Mouse (Mus musculus): ENCODE measurements around the gene Tmem266. TPM values are rescaled to one million over a fixed set of nuclear protein-coding genes. Genes with fewer than 3 reads are reported as not detected.

Tmem266 gene
- polyA plus RNA-seq, 1 experiment from 2014 or later = 2.2 TPM

- H3K4me2 ChIP-seq (replicated peaks) = peak overlapping the region; percentile 25
Measured at GRCm38 (mm10) chr9:55430133-55430532, 103.4 kb downstream of the Tmem266 start.

GRCm38 (mm10) chr9:55432306-55433289 is 105.9 kb downstream of the Tmem266 start:
- 0 out of 2 replicates have a peak, but pooled peaks cover 7% of the 10 kb centered on the region for H3K4me1 ChIP-seq (replicated peaks; ENCODE audit: control insufficient read depth, insufficient read depth, low read length)
- DNase-seq (ENCODE audit: low spot score) (no peak), ATAC-seq (ENCODE audit: low FRiP score) (no peak)
- H3K27me3 ChIP-seq (ENCODE audit: control insufficient read depth, insufficient read depth, low read length) = no peaks in the 10 kb centered on the region
- H3K36me3 ChIP-seq (replicated peaks; ENCODE audit: control insufficient read depth, insufficient read depth) = no peaks in the 10 kb centered on the region
- 75% methylated on average over 14 of the region's 14 CpGs for WGBS
- no peak overlapping the region for H3K4me3 ChIP-seq (replicated peaks; ENCODE audit: low read length)
- H3K9ac ChIP-seq = no peak overlapping the region
- no peaks in the 10 kb centered on the region for H3K9me3 ChIP-seq (ENCODE audit: control insufficient read depth, low read length)
- no peak overlapping the region for H3K4me2 ChIP-seq (replicated peaks)
- no peak overlapping the region for H3K27ac ChIP-seq

More at GRCm38 (mm10) chr9:55430133-55430532, 103.4 kb downstream of the Tmem266 start:
- ATAC-seq (ENCODE audit: low FRiP score) (peak; percentile 13; the same call in 1 of the 2 replicates), DNase-seq (ENCODE audit: low spot score) (no peak)
- Histone ChIP-seq H3K27me3 (ENCODE audit: control insufficient read depth, insufficient read depth, low read length) (no peaks in the 10 kb centered on the region), H3K4me3 (replicated peaks; ENCODE audit: low read length) (no peak overlapping the region; the same call in 1 of the 2 replicates), H3K4me1 (replicated peaks; ENCODE audit: control insufficient read depth, insufficient read depth, low read length) (0 out of 2 replicates have a peak, but pooled peaks cover 11% of the 10 kb centered on the region), H3K36me3 (replicated peaks; ENCODE audit: control insufficient read depth, insufficient read depth) (no peaks in the 10 kb centered on the region), H3K9me3 (ENCODE audit: control insufficient read depth, low read length) (no peaks in the 10 kb centered on the region), H3K27ac (0 out of 2 replicates have a peak overlapping the region, but pooled peaks have one; percentile 7), H3K9ac (0 out of 2 replicates have a peak overlapping the region, but pooled peaks have one; percentile 16)
- 28% methylated on average over 20 of the region's 20 CpGs for WGBS

GRCm38 (mm10) chr9:55433875-55434274 is 107.2 kb downstream of the Tmem266 start:
- Histone ChIP-seq H3K27ac (no peak overlapping the region), H3K4me3 (replicated peaks; ENCODE audit: low read length) (no peak overlapping the region), H3K36me3 (replicated peaks; ENCODE audit: control insufficient read depth, insufficient read depth) (no peaks in the 10 kb centered on the region), H3K4me1 (replicated peaks; ENCODE audit: control insufficient read depth, insufficient read depth, low read length) (0 out of 2 replicates have a peak, but pooled peaks cover 7% of the 10 kb centered on the region), H3K27me3 (ENCODE audit: control insufficient read depth, insufficient read depth, low read length) (no peaks in the 10 kb centered on the region), H3K9me3 (ENCODE audit: control insufficient read depth, low read length) (no peaks in the 10 kb centered on the region), H3K9ac (no peak overlapping the region), H3K4me2 (replicated peaks) (no peak overlapping the region)
- WGBS = 81% methylated on average over 5 of the region's 5 CpGs
- no peak for ATAC-seq (ENCODE audit: low FRiP score)
- no peak for DNase-seq (ENCODE audit: low spot score)

GRCm38 (mm10) chr9:55438433-55438832 is 111.7 kb downstream of the Tmem266 start:
- Histone ChIP-seq H3K27me3 (ENCODE audit: control insufficient read depth, insufficient read depth, low read length) (no peaks in the 10 kb centered on the region), H3K27ac (no peak overlapping the region), H3K4me3 (replicated peaks; ENCODE audit: low read length) (no peak overlapping the region), H3K4me1 (replicated peaks; ENCODE audit: control insufficient read depth, insufficient read depth, low read length) (no peaks in the 10 kb centered on the region), H3K9me3 (ENCODE audit: control insufficient read depth, low read length) (no peaks in the 10 kb centered on the region), H3K4me2 (replicated peaks) (no peak overlapping the region), H3K36me3 (replicated peaks; ENCODE audit: control insufficient read depth, insufficient read depth) (no peaks in the 10 kb centered on the region), H3K9ac (no peak overlapping the region)
- no peak for ATAC-seq (ENCODE audit: low FRiP score)
- DNase-seq (ENCODE audit: low spot score) = no peak
- WGBS = 57% methylated on average over 3 of the region's 3 CpGs

- DNase-seq (ENCODE audit: low spot score) (no peak), ATAC-seq (ENCODE audit: low FRiP score) (no peak)
- Histone ChIP-seq H3K36me3 (replicated peaks; ENCODE audit: control insufficient read depth, insufficient read depth) (no peaks in the 10 kb centered on the region), H3K4me2 (replicated peaks) (no peak overlapping the region), H3K9ac (no peak overlapping the region), H3K27ac (no peak overlapping the region), H3K9me3 (ENCODE audit: control insufficient read depth, low read length) (no peaks in the 10 kb centered on the region), H3K27me3 (ENCODE audit: control insufficient read depth, insufficient read depth, low read length) (no peaks in the 10 kb centered on the region), H3K4me3 (replicated peaks; ENCODE audit: low read length) (no peak overlapping the region), H3K4me1 (replicated peaks; ENCODE audit: control insufficient read depth, insufficient read depth, low read length) (no peaks in the 10 kb centered on the region)
- WGBS = 90% methylated on average over 5 of the region's 5 CpGs
Measured at GRCm38 (mm10) chr9:55439206-55439780, 112.6 kb downstream of the Tmem266 start.

GRCm38 (mm10) chr9:55447509-55447908 is 120.8 kb downstream of the Tmem266 start:
- Histone ChIP-seq H3K4me1 (replicated peaks; ENCODE audit: control insufficient read depth, insufficient read depth, low read length) (no peaks in the 10 kb centered on the region), H3K9ac (no peak overlapping the region), H3K27ac (no peak overlapping the region), H3K36me3 (replicated peaks; ENCODE audit: control insufficient read depth, insufficient read depth) (no peaks in the 10 kb centered on the region), H3K4me2 (replicated peaks) (no peak overlapping the region), H3K4me3 (replicated peaks; ENCODE audit: low read length) (no peak overlapping the region), H3K9me3 (ENCODE audit: control insufficient read depth, low read length) (no peaks in the 10 kb centered on the region), H3K27me3 (ENCODE audit: control insufficient read depth, insufficient read depth, low read length) (no peaks in the 10 kb centered on the region)
- no peak for ATAC-seq (ENCODE audit: low FRiP score)
- DNase-seq (ENCODE audit: low spot score) = no peak
- WGBS = 64% methylated on average over 4 of the region's 4 CpGs

GRCm38 (mm10) chr9:55449108-55449507 is 122.4 kb downstream of the Tmem266 start:
- DNase-seq (ENCODE audit: low spot score) (no peak), ATAC-seq (ENCODE audit: low FRiP score) (no peak)
- H3K4me3 ChIP-seq (replicated peaks; ENCODE audit: low read length) = no peak overlapping the region
- no peak overlapping the region for H3K27ac ChIP-seq
- H3K4me2 ChIP-seq (replicated peaks) = no peak overlapping the region
- H3K36me3 ChIP-seq (replicated peaks; ENCODE audit: control insufficient read depth, insufficient read depth) = no peaks in the 10 kb centered on the region
- H3K9ac ChIP-seq = no peak overlapping the region
- no peaks in the 10 kb centered on the region for H3K9me3 ChIP-seq (ENCODE audit: control insufficient read depth, low read length)
- no peaks in the 10 kb centered on the region for H3K4me1 ChIP-seq (replicated peaks; ENCODE audit: control insufficient read depth, insufficient read depth, low read length)
- WGBS = 58% methylated on average over 1 of the region's 1 CpGs
- H3K27me3 ChIP-seq (ENCODE audit: control insufficient read depth, insufficient read depth, low read length) = no peaks in the 10 kb centered on the region

- Histone ChIP-seq H3K27ac (no peak overlapping the region), H3K4me1 (replicated peaks; ENCODE audit: control insufficient read depth, insufficient read depth, low read length) (no peaks in the 10 kb centered on the region), H3K4me3 (replicated peaks; ENCODE audit: low read length) (no peak overlapping the region), H3K4me2 (replicated peaks) (no peak overlapping the region), H3K9ac (no peak overlapping the region), H3K9me3 (ENCODE audit: control insufficient read depth, low read length) (no peaks in the 10 kb centered on the region), H3K27me3 (ENCODE audit: control insufficient read depth, insufficient read depth, low read length) (no peaks in the 10 kb centered on the region), H3K36me3 (replicated peaks; ENCODE audit: control insufficient read depth, insufficient read depth) (no peaks in the 10 kb centered on the region)
- DNase-seq (ENCODE audit: low spot score) (no peak), ATAC-seq (ENCODE audit: low FRiP score) (no peak)
- WGBS = 89% methylated on average over 6 of the region's 6 CpGs
Measured at GRCm38 (mm10) chr9:55450035-55450434, 123.3 kb downstream of the Tmem266 start.

GRCm38 (mm10) chr9:55451426-55451825 is 124.7 kb downstream of the Tmem266 start:
- no peaks in the 10 kb centered on the region for H3K4me1 ChIP-seq (replicated peaks; ENCODE audit: control insufficient read depth, insufficient read depth, low read length)
- H3K4me3 ChIP-seq (replicated peaks; ENCODE audit: low read length) = no peak overlapping the region
- no peak overlapping the region for H3K9ac ChIP-seq
- DNase-seq (ENCODE audit: low spot score) = no peak
- no peaks in the 10 kb centered on the region for H3K9me3 ChIP-seq (ENCODE audit: control insufficient read depth, low read length)
- no peak overlapping the region for H3K4me2 ChIP-seq (replicated peaks)
- H3K36me3 ChIP-seq (replicated peaks; ENCODE audit: control insufficient read depth, insufficient read depth) = no peaks in the 10 kb centered on the region
- H3K27ac ChIP-seq = no peak overlapping the region
- 91% methylated on average over 3 of the region's 3 CpGs for WGBS
- no peaks in the 10 kb centered on the region for H3K27me3 ChIP-seq (ENCODE audit: control insufficient read depth, insufficient read depth, low read length)
- ATAC-seq (ENCODE audit: low FRiP score) = no peak

Measured in hindbrain, embryonic 14.5 days (tissue).